Mouse (Mus musculus): ENCODE data around the gene Ctnnd1.
A peak's percentile ranks its signal among the peaks of the same experiment; 100 is the strongest.

Ctnnd1 gene

GRCm38 (mm10) chr2:84647051-84647568 is 3.5 kb downstream of the Ctnnd1 start:
- DNase-seq (ENCODE audit: low spot score in 2 of 2), result no peak

- no peak for DNase-seq (ENCODE audit: low spot score in 2 of 2)
Observed at GRCm38 (mm10) chr2:84646138-84646537, 4.4 kb downstream of the Ctnnd1 start.

GRCm38 (mm10) chr2:84640833-84641232 is 9.7 kb downstream of the Ctnnd1 start:
- no peak for DNase-seq (ENCODE audit: low spot score in 2 of 2)

- no peak for DNase-seq (ENCODE audit: low spot score in 2 of 2)
Observed at GRCm38 (mm10) chr2:84638428-84639220, 11.9 kb downstream of the Ctnnd1 start.

- no peak for DNase-seq (ENCODE audit: low spot score in 2 of 2)
Observed at GRCm38 (mm10) chr2:84637452-84638165, 13.0 kb downstream of the Ctnnd1 start.

- DNase-seq (ENCODE audit: low spot score in 2 of 2), result no peak
Observed at GRCm38 (mm10) chr2:84636231-84636741, 14.3 kb downstream of the Ctnnd1 start.

GRCm38 (mm10) chr2:84635611-84636010 is 15.0 kb downstream of the Ctnnd1 start:
- peak; percentile 81 to 85 for DNase-seq (ENCODE audit: low spot score in 2 of 2)

GRCm38 (mm10) chr2:84634934-84635482 is 15.6 kb downstream of the Ctnnd1 start:
- no peak for DNase-seq (ENCODE audit: low spot score in 2 of 2)

- no peak for DNase-seq (ENCODE audit: low spot score in 2 of 2)
Observed at GRCm38 (mm10) chr2:84634006-84634405, 16.6 kb downstream of the Ctnnd1 start.

- DNase-seq (ENCODE audit: low spot score in 2 of 2), result no peak
Observed at GRCm38 (mm10) chr2:84632999-84633398, 17.6 kb downstream of the Ctnnd1 start.

- no peak for DNase-seq (ENCODE audit: low spot score in 2 of 2)
Observed at GRCm38 (mm10) chr2:84632001-84632400, 18.6 kb downstream of the Ctnnd1 start.

- DNase-seq (ENCODE audit: low spot score in 2 of 2), result no peak
Observed at GRCm38 (mm10) chr2:84627036-84627435, 23.5 kb downstream of the Ctnnd1 start.

GRCm38 (mm10) chr2:84626366-84626975 is 24.1 kb downstream of the Ctnnd1 start:
- DNase-seq (ENCODE audit: low spot score in 2 of 2), result no peak

GRCm38 (mm10) chr2:84624201-84624600 is 26.4 kb downstream of the Ctnnd1 start:
- no peak for DNase-seq (ENCODE audit: low spot score in 2 of 2)

GRCm38 (mm10) chr2:84623428-84624119 is 27.0 kb downstream of the Ctnnd1 start:
- no peak for DNase-seq (ENCODE audit: low spot score in 2 of 2)

- DNase-seq (ENCODE audit: low spot score in 2 of 2), result no peak
Observed at GRCm38 (mm10) chr2:84622668-84623067, 27.9 kb downstream of the Ctnnd1 start.

- no peak for DNase-seq (ENCODE audit: low spot score in 2 of 2)
Observed at GRCm38 (mm10) chr2:84619646-84620340, 30.8 kb downstream of the Ctnnd1 start.

GRCm38 (mm10) chr2:84618914-84619313 is 31.7 kb downstream of the Ctnnd1 start:
- DNase-seq (ENCODE audit: low spot score in 2 of 2), result no peak

- DNase-seq (ENCODE audit: low spot score in 2 of 2), result no peak
Observed at GRCm38 (mm10) chr2:84617637-84618515, 32.7 kb downstream of the Ctnnd1 start.

GRCm38 (mm10) chr2:84612764-84613163 is 37.8 kb downstream of the Ctnnd1 start:
- DNase-seq (ENCODE audit: low spot score in 2 of 2), result no peak
